Mouse (Mus musculus) hindbrain, embryonic 11.5 days (tissue): ENCODE data around the gene Gm21739. TPM values are rescaled to one million over a fixed set of nuclear protein-coding genes. Genes with fewer than 3 reads are reported as not detected.
"Not testable (repeated sequence)": the region's sequence is repeated elsewhere in the genome, so short reads cannot be mapped to it uniquely, and the experiment has no call there.

ENCODE experiments used
- ATAC-seq: fragments of 200-750 bp; cut with Nextera tagmentation; 2 replicates; pipeline ENCODE4 v1.8.0; 2017; ENCODE audit warnings: mild to moderate bottlenecking, moderate TSS enrichment, moderate library complexity; ENCODE audit not compliant: low FRiP score
- DNase-seq: peaks from one replicate; pipeline ENCODE4 v3.0.0-alpha.2; 2015; ENCODE audit warnings: low spot score
- H3K27ac ChIP-seq: fragments of 300-500 bp; sonication (generic); 2 replicates; pipeline ENCODE4 v1.5.1; 2014; ENCODE audit warnings: mild to moderate bottlenecking, low read depth, low read length
- H3K27me3 ChIP-seq: fragments of 300-500 bp; sonication (generic); 2 replicates; pipeline ENCODE4 v1.6.1; 2014; ENCODE audit warnings: mild to moderate bottlenecking, low read length, moderate library complexity, mixed read lengths; ENCODE audit not compliant: control insufficient read depth, insufficient read depth
- H3K36me3 ChIP-seq: fragments of 300-500 bp; sonication (generic); 2 replicates; pipeline ENCODE4 v1.6.1; 2014; ENCODE audit warnings: mild to moderate bottlenecking, low read length, moderate library complexity, mixed read lengths; ENCODE audit not compliant: control insufficient read depth, insufficient read depth
- H3K4me1 ChIP-seq: fragments of 300-500 bp; sonication (generic); replicated peaks from 2 replicates; pipeline ENCODE4 v1.6.1; 2014; ENCODE audit warnings: low read length, mixed read lengths; ENCODE audit not compliant: control insufficient read depth, insufficient read depth
- H3K4me2 ChIP-seq: fragments of 300-500 bp; sonication (generic); replicated peaks from 2 replicates; pipeline ENCODE4 v1.6.1; 2014; ENCODE audit warnings: mild to moderate bottlenecking, low read depth, low read length
- H3K4me3 ChIP-seq: fragments of 300-500 bp; sonication (generic); 2 replicates; pipeline ENCODE4 v1.5.1; 2014; ENCODE audit warnings: low read depth, low read length
- H3K9ac ChIP-seq: fragments of 300-500 bp; sonication (generic); 2 replicates; pipeline ENCODE4 v1.6.1; 2014; ENCODE audit warnings: low read depth, low read length
- H3K9me3 ChIP-seq: fragments of 300-500 bp; sonication (generic); 2 replicates; pipeline ENCODE4 v1.6.1; 2016; ENCODE audit warnings: low read length; ENCODE audit not compliant: control insufficient read depth
- WGBS: fragments of 180-500 bp; shearing (Covaris S2); extraction: QIAGEN DNeasy Blood & Tissue Kit; methylation state at CpG from one replicate; pipeline ENCODE4 v1.1.7; 2014; 5-methylcytosine and 5-hydroxymethylcytosine counted together
- polyA plus RNA-seq: library from polyadenylated mRNA; unstranded; fragments of >200 nt; fragmentation: Nextera tagmentation; extraction: Ambion mirVana; gene quantifications from 2 replicates; pipeline ENCODE4 v1.2.1, GENCODE M21; 2014

Gm21739 gene
- polyA plus RNA-seq = not detected in 2 replicates

- not testable (repeated sequence) for H3K4me3 ChIP-seq, H3K9ac ChIP-seq, H3K27me3 ChIP-seq, ATAC-seq, H3K27ac ChIP-seq, H3K36me3 ChIP-seq, H3K4me2 ChIP-seq, H3K4me1 ChIP-seq, DNase-seq, H3K9me3 ChIP-seq
- WGBS = no CpG with 5 or more reads among the region's 6 CpGs
Measured at GRCm38 (mm10) chrY:44264344-44264743, at the start of gene Gm21739. Gene Gm21739 (minus strand): TSS chrY:44264444.
